Mouse (Mus musculus) kidney, postnatal 0 days (tissue): ENCODE measurements around the gene Grxcr1. TPM values are rescaled to one million over a fixed set of nuclear protein-coding genes. Genes with fewer than 3 reads are reported as not detected.

Experiments
- ATAC-seq: fragments of 200-750 bp; cut with Nextera tagmentation; replicated peaks from 2 replicates; pipeline ENCODE4 v1.8.0; 2017; ENCODE audit warnings: low read depth, moderate number of reproducible peaks, moderate TSS enrichment, moderate library complexity; ENCODE audit not compliant: low FRiP score
- DNase-seq: peaks from one replicate; pipeline ENCODE4 v3.0.0-alpha.2; 2016; ENCODE audit warnings: low spot score
- H3K27ac ChIP-seq: fragments of 300-500 bp; sonication (generic); 2 replicates; pipeline ENCODE4 v1.5.1; 2014; ENCODE audit warnings: mild to moderate bottlenecking
- H3K27me3 ChIP-seq: fragments of 300-500 bp; sonication (generic); 2 replicates; pipeline ENCODE4 v1.6.1; 2014; ENCODE audit warnings: low read length, mixed read lengths; ENCODE audit not compliant: insufficient read depth
- H3K36me3 ChIP-seq: fragments of 300-500 bp; sonication (generic); 2 replicates; pipeline ENCODE4 v1.6.1; 2014; ENCODE audit warnings: low read length, mixed read lengths; ENCODE audit not compliant: insufficient read depth
- H3K4me1 ChIP-seq: fragments of 300-500 bp; sonication (generic); replicated peaks from 2 replicates; pipeline ENCODE4 v1.6.1; 2014; ENCODE audit warnings: antibody characterized with exemption, low read length, mixed read lengths; ENCODE audit not compliant: insufficient read depth
- H3K4me2 ChIP-seq: fragments of 300-500 bp; sonication (generic); 2 replicates; pipeline ENCODE4 v1.6.1; 2014; ENCODE audit warnings: mild to moderate bottlenecking, low read length, moderate library complexity, mixed read lengths
- H3K4me3 ChIP-seq: fragments of 300-500 bp; sonication (generic); replicated peaks from 2 replicates; pipeline ENCODE4 v1.5.1; 2014; ENCODE audit warnings: low read depth, low read length
- H3K9ac ChIP-seq: fragments of 300-500 bp; sonication (generic); 2 replicates; pipeline ENCODE4 v1.6.1; 2014; ENCODE audit warnings: low read depth, low read length
- H3K9me3 ChIP-seq: fragments of 300-500 bp; sonication (generic); replicated peaks from 2 replicates; pipeline ENCODE4 v1.6.1; 2016; ENCODE audit warnings: low read length, inconsistent platforms, mixed read lengths
- CTCF ChIP-seq: IDR thresholded peaks from 2 replicates; pipeline ENCODE4 v1.5.1; 2016; ENCODE audit warnings: antibody characterized with exemption, low read depth, mild to moderate bottlenecking, moderate library complexity
- WGBS: fragments of 180-500 bp; shearing (Covaris S2); extraction: QIAGEN DNeasy Blood & Tissue Kit; methylation state at CpG from one replicate; pipeline ENCODE4 v1.1.7; 2014; 5-methylcytosine and 5-hydroxymethylcytosine counted together
- polyA plus RNA-seq: library from polyadenylated mRNA; unstranded; fragments of >200 nt; fragmentation: Nextera tagmentation; extraction: Ambion mirVana; gene quantifications from 2 replicates; pipeline ENCODE4 v1.2.1, GENCODE M21; 2015

The Grxcr1 gene
- polyA plus RNA-seq, 1 experiment from 2014 or later, result not detected

DNA sequence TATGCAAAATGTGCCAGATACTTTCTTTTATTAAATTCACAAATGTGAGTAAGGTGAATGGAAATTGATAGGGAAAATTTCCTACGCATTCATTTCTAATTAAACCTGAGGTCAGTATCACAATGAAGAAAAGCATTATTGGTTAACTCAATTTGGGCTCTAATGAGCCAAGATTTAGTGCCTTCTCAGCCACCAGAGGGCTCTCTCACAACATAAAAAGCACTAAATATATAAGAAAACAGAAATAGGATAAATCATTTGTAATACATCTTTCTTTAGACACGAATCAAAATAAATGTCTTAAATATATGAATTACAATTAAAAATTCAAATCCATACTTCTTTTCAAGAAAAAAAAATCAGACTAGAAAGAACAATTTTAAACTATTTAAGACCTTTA, 89.2 kb downstream of the Grxcr1 start:
- Histone ChIP-seq H3K4me2 (no peak overlapping the region), H3K4me3 (no peak overlapping the region), H3K27me3 (no peaks in the 10 kb centered on the region), H3K4me1 (no peaks in the 10 kb centered on the region), H3K27ac (no peak overlapping the region), H3K9ac (no peak overlapping the region), H3K36me3 (no peaks in the 10 kb centered on the region), H3K9me3 (no peaks in the 10 kb centered on the region)
- DNase-seq, result peak; percentile 28
- WGBS, result 41% methylated on average over 2 of the region's 2 CpGs
- no peak for ATAC-seq
- TF ChIP-seq CTCF, result peak; percentile 57

- H3K9me3 ChIP-seq, result no peaks in the 10 kb centered on the region
- H3K9ac ChIP-seq, result no peak overlapping the region
- ATAC-seq, result peak; percentile 72; the same call in 1 of the 2 replicates
- H3K27ac ChIP-seq, result no peak overlapping the region
- H3K4me3 ChIP-seq, result no peak overlapping the region
- no peaks in the 10 kb centered on the region for H3K27me3 ChIP-seq
- H3K4me1 ChIP-seq, result no peaks in the 10 kb centered on the region
- peak; percentile 60 for DNase-seq
- 38% methylated on average over 3 of the region's 3 CpGs for WGBS
- TF ChIP-seq CTCF, result no peak
- H3K4me2 ChIP-seq, result no peak overlapping the region
- no peaks in the 10 kb centered on the region for H3K36me3 ChIP-seq
These were observed 91.2 kb downstream of the Grxcr1 start for GRCm38 (mm10) chr5:68122883-68123282.

DNA sequence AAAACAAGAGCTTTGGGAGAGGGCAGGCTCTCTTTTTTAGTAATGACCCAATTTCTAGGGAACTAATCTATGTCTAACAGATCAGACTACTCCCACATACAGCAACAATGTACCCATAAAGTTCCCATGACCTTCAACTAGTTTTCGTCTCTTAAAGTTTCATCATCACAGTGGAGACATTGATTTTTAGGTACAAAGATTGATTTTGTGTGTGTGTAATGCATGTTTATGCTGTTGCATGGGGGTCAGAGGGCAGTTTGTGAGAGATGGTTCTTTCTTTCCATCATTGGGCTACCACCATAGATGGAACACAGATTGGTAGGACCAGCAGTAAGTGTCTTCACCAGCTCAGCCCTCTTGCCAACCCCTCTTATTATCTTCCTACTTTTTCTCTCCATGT, 93.8 kb downstream of the Grxcr1 start:
- WGBS, result 86% methylated on average over 1 of the region's 1 CpGs
- no peak for TF ChIP-seq CTCF
- DNase-seq, result no peak
- Histone ChIP-seq H3K4me2 (no peak overlapping the region), H3K4me3 (no peak overlapping the region), H3K9me3 (no peaks in the 10 kb centered on the region), H3K27ac (no peak overlapping the region), H3K36me3 (no peaks in the 10 kb centered on the region), H3K9ac (no peak overlapping the region), H3K4me1 (no peaks in the 10 kb centered on the region), H3K27me3 (no peaks in the 10 kb centered on the region)
- ATAC-seq, result no peak

- Histone ChIP-seq H3K4me3 (no peak overlapping the region), H3K27me3 (no peaks in the 10 kb centered on the region), H3K36me3 (no peaks in the 10 kb centered on the region), H3K27ac (no peak overlapping the region), H3K9me3 (no peaks in the 10 kb centered on the region), H3K9ac (no peak overlapping the region), H3K4me2 (no peak overlapping the region), H3K4me1 (no peaks in the 10 kb centered on the region)
- DNase-seq (peak; percentile 66), ATAC-seq (no peak)
- 9% methylated on average over 4 of the region's 4 CpGs for WGBS
- TF ChIP-seq CTCF, result peak; percentile 72
These were observed 96.8 kb downstream of the Grxcr1 start for GRCm38 (mm10) chr5:68128421-68128820.

DNA sequence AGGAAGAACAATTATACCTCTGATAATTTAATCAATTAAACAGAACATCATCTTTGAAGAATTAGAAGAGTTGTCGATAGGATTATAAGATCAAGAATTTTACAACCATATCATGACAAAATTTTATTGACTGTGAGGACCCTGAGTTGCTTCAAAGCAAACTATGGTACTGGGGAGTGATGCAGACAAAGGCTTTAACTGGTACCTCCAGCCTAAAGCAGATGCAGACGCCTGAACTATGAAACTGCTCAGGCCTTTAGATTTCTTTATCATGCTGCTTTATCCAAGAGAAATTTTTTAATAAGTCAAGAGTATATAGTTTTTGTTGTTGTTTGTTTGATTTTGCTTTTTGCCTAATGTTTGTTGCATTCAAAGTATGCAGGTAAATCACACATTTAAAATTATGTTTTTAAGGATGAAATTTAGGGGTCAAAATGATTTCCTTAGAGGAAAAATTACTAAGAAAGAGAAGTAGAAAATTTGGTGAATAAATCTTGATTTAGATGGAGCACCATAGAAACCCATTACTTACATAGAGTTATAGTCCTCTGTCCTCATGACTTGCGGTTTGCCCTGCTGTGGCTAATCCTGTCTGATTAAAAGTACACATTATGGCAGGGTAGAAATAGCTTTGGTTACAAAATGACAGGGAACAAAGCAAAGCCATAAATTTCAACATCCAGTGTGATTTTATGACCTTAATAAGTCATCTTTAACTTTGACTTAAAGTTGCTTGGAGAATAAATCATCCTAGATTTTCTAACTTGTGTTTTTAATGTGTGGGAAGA, 97.4 kb downstream of the Grxcr1 start:
- ATAC-seq, result no peak
- 58% methylated on average over 3 of the region's 3 CpGs for WGBS

GRCm38 (mm10) chr5:68146818-68147217, 115.2 kb downstream of the Grxcr1 start:
- no peak overlapping the region for H3K4me2 ChIP-seq
- no peak for TF ChIP-seq CTCF
- H3K27me3 ChIP-seq, result no peaks in the 10 kb centered on the region
- no peaks in the 10 kb centered on the region for H3K4me1 ChIP-seq
- no peaks in the 10 kb centered on the region for H3K9me3 ChIP-seq
- 71% methylated on average over 1 of the region's 1 CpGs for WGBS
- DNase-seq, result no peak
- H3K9ac ChIP-seq, result no peak overlapping the region
- ATAC-seq, result no peak
- no peaks in the 10 kb centered on the region for H3K36me3 ChIP-seq
- no peak overlapping the region for H3K4me3 ChIP-seq
- no peak overlapping the region for H3K27ac ChIP-seq

More for the DNA sequence above, 97.4 kb downstream of the Grxcr1 start:
- H3K4me1 ChIP-seq, result no peaks in the 10 kb centered on the region
- H3K4me2 ChIP-seq, result no peak overlapping the region
- no peak overlapping the region for H3K4me3 ChIP-seq
- no peaks in the 10 kb centered on the region for H3K27me3 ChIP-seq
- H3K9me3 ChIP-seq, result no peaks in the 10 kb centered on the region
- H3K36me3 ChIP-seq, result no peaks in the 10 kb centered on the region
- TF ChIP-seq CTCF, result no peak
- peak; percentile 37 for DNase-seq
- no peak overlapping the region for H3K9ac ChIP-seq
- no peak overlapping the region for H3K27ac ChIP-seq
